Mouse (Mus musculus) WW6 (cell line): ENCODE results near the gene Ipo5.

ENCODE experiments used
- DNase-seq: peaks from one replicate; pipeline ENCODE4 v3.0.0-alpha.2; 2013; ENCODE audit warnings: low read depth, low spot score

The Ipo5 gene

GRCm38 (mm10) chr14:120921805-120922204 lies 10.8 kb downstream of the Ipo5 start:
- DNase-seq = no peak

DNA sequence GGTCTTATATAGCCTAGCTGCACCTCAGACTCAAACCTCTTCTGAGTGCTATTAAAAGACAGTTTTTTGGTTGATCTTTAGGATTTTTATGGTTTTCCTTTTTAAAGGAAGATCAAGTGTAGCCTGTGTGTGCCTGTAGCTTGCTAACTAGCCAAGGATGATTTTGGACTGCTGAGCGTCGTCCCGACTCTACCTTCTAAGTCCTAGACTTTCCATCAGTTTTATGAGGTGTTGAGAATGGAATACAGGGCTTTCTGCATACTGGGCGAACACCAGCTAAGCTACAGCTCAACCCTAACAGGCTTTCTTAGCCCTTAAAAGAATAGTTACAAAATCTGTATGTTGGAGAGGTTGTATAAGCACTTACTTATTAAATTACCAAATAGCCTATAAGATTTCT lies 13.0 kb downstream of the Ipo5 start:
- DNase-seq = no peak

- DNase-seq = no peak
Observed at GRCm38 (mm10) chr14:120925731-120926585, 14.9 kb downstream of the Ipo5 start.

- no peak for DNase-seq
Observed at GRCm38 (mm10) chr14:120931236-120931635, 20.2 kb downstream of the Ipo5 start.

DNA sequence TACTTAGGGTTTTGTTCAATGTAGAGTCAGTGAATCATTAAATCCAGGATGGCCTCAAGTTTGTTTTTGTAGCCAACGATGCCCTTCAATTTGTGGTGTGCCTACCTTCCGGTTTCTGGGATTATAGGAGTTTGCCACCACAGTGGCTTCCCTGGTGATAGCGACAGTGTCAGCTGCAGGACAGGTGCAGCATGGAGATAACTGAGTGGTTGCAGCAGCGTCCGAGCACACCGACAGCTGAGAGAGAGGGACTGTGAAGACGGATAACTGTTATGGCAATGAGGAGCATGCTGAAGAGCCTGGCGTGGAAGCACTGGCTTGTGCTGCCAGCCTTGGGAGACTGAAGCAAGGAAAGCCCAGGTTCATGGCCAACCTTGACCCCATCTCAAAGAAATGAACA lies 22.6 kb downstream of the Ipo5 start:
- no peak for DNase-seq

DNA sequence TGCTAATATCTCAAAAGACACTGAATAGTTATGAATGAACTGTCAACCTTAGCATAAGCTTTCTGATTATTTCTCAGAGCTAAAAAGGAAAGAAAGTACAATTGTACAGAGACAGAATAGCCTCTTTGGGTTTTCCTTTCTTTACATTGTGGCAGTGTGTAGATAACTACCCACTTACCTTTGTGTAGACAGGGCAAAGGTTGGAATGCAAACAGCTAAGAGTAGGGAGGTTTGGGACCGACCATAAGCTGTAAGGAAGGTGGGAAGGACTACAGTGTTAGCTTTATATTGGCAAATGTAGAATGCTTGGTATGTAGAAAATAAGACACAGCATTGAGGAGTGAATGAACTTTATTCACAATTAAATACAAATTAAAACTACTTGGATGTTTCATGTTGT lies 26.1 kb downstream of the Ipo5 start:
- no peak for DNase-seq

GRCm38 (mm10) chr14:120942803-120943202 lies 31.8 kb downstream of the Ipo5 start:
- no peak for DNase-seq

GRCm38 (mm10) chr14:120945146-120945545 lies 34.1 kb downstream of the Ipo5 start:
- no peak for DNase-seq

DNA sequence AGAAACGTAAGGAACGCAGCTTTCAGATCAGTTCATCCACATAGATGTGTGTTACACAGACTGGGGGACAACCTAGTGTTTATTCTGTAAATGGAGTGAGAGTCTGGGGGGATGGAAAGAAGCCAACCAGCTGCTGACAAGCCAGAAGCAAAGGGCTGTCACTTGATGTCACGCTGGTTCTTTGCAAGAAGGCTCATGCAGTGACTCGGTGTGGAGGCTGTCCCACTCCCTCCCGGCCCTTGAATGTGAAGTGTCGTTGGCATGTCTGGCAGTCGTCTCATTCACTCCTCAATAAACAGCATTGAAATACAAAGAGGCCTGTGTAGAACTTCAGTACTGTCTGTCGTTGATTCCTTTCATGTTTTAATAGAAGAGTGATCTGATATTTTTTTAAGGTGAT lies 36.1 kb downstream of the Ipo5 start:
- DNase-seq = no peak

DNA sequence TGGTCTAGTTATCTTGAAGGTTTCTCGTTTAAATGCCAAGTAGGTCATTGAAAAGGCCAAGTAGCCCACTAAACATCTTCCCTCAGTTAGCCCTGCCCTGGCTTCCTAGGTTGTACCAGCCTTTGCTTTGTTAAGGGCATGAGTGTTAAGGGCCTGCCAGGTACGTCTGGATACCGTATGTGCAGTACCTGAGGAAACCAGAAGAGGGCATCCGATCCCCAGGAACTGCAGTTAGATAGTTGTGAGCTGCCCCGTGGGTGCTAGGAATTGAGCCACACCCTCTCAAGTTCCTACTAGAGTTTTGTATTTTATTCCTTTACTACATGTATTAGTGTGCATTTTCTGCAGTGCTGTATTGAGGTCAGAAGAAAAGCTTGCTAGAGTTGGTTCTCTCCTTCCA lies 38.0 kb downstream of the Ipo5 start:
- no peak for DNase-seq

GRCm38 (mm10) chr14:120950068-120950467 lies 39.0 kb downstream of the Ipo5 start:
- no peak for DNase-seq

- no peak for DNase-seq
Observed at GRCm38 (mm10) chr14:120952434-120952833, 41.4 kb downstream of the Ipo5 start.

- DNase-seq = no peak
Observed at GRCm38 (mm10) chr14:120960551-120960950, 49.5 kb downstream of the Ipo5 start.

- DNase-seq = no peak
Observed at GRCm38 (mm10) chr14:120960991-120961390, 50.0 kb downstream of the Ipo5 start.

DNA sequence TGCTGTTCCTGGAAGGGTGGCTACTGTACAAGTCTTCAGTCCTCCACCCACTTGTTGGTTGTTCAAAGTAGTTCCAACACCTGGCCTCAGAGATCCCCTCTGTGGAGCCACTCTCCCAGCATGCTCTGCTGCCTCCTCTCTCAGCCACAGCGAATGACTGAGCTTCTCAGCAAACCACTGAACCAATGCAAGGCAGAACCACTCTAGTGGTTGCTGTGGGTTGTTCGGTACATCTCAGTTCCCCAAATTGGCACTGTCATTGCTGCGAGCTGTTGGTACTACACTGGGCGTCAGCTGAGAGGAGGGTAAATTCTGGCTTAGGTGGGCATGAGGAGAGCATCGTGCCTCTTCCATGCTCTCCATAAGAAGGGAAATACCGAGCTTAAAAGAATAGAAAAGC lies 56.0 kb downstream of the Ipo5 start:
- no peak for DNase-seq

DNA sequence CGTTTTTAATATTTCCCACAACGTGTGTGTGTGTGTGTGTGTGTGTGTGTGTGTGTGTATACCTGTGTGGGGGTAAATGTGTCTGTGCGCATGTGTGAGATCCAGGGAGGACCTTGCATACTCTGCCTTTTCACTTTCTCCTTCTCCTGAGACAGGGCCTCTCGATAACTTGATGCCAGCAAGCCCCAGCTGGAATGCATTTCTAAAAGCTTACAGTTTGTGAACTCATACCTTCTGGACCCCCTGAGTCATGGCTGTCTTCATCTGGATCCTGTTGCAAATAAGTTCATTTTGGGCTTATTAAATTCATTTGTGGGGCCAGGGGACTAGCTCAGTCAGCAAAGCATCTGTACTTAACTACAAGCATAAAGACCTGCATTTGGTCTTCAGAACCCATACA lies 57.7 kb downstream of the Ipo5 start:
- no peak for DNase-seq

- DNase-seq = no peak
Observed at GRCm38 (mm10) chr14:120969673-120970072, 58.6 kb downstream of the Ipo5 start.

- no peak for DNase-seq
Observed at GRCm38 (mm10) chr14:120970637-120971036, 59.6 kb downstream of the Ipo5 start.

DNA sequence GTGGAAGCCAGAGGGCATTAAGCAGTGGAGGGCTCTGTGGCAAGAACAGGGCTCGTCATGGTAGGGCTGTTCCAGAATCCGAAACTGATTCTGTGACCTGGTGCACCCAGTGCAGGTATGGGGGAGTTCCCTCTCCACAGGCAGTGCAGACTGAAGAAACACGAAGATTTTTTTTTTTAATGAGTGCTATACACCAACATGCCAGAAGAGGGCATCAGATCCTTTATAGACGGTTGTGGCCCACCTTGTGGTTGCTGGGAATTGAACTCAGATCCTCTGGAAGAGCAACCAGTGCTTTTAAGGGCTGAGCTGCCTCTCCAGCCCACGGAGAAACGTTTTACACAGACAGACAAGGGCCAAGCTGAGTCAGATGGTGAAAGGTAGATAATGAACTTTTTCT lies 60.3 kb downstream of the Ipo5 start:
- DNase-seq = no peak

DNA sequence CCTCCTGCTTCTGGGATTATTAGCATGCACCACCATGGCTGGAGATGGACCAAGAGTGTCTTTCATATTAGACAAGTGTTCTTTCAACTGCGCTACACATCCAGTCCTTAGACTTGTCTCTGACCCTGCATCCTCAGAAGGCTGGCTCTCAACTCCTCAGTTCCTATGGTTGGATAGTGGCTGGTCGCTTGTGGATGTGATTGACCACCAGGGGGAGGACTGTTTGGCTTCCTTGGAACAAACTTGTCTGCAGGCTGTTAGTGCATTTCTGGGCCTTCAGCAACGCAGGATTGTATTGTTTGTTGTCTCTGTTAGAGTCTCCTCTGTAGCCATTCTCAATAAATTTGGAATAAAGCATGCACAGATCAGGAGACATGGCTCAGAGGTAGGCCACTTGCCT lies 68.5 kb downstream of the Ipo5 start:
- no peak for DNase-seq

GRCm38 (mm10) chr14:120989126-120989525 lies 78.1 kb downstream of the Ipo5 start:
- DNase-seq = no peak
